Mouse (Mus musculus) adrenal gland, postnatal 4 days (tissue): ENCODE results near the gene Ss18l2. TPM values are rescaled to one million over a fixed set of nuclear protein-coding genes. Genes with fewer than 3 reads are reported as not detected.
A peak's percentile ranks its signal among the peaks of the same experiment; 100 is the strongest.

Experiments
- DNase-seq, 2 experiments: peaks; one replicate each; pipeline ENCODE4 v3.0.0; 2021 to 2022; ENCODE audit warnings: low spot score in 2 of 2, mixed read lengths in 2 of 2
- long read RNA-seq, 2 experiments: library from polyadenylated mRNA; stranded (forward); transcript quantifications; one replicate each; pipeline ENCODE4 v2.0.0; 2021
- total RNA-seq, 2 experiments: library from RNA; stranded (reverse); gene quantifications; 2 replicates each; pipeline ENCODE4 v1.2.3; 2021

The Ss18l2 gene
- total RNA-seq, result 10 to 100 TPM; 52.6 to 52.8 TPM
- long read RNA-seq, experiment 1, transcript Ss18l2-201 (3 exons, 577 nt), result minor isoform, 24 of 74 reads
- long read RNA-seq, experiment 1, transcript Ss18l2-207 (1 exons, 2,354 nt), result minor isoform, 22 of 74 reads
- long read RNA-seq, experiment 1, transcript Ss18l2-203 (2 exons, 1,175 nt), result major isoform, 28 of 74 reads
- long read RNA-seq, experiment 1, partial matches to known transcripts, result 0 of 74 reads
- long read RNA-seq, experiment 1, other reads (novel, unspliced or antisense), result 0 of 74 reads
- long read RNA-seq, experiment 2, transcript Ss18l2-201 (3 exons, 577 nt), result minor isoform, 17 of 51 reads
- long read RNA-seq, experiment 2, transcript Ss18l2-207 (1 exons, 2,354 nt), result major isoform, 19 of 51 reads
- long read RNA-seq, experiment 2, transcript Ss18l2-203 (2 exons, 1,175 nt), result minor isoform, 13 of 51 reads
- long read RNA-seq, experiment 2, partial matches to known transcripts, result 0 of 51 reads
- long read RNA-seq, experiment 2, other reads (novel, unspliced or antisense), result 1 of 51 reads

DNA sequence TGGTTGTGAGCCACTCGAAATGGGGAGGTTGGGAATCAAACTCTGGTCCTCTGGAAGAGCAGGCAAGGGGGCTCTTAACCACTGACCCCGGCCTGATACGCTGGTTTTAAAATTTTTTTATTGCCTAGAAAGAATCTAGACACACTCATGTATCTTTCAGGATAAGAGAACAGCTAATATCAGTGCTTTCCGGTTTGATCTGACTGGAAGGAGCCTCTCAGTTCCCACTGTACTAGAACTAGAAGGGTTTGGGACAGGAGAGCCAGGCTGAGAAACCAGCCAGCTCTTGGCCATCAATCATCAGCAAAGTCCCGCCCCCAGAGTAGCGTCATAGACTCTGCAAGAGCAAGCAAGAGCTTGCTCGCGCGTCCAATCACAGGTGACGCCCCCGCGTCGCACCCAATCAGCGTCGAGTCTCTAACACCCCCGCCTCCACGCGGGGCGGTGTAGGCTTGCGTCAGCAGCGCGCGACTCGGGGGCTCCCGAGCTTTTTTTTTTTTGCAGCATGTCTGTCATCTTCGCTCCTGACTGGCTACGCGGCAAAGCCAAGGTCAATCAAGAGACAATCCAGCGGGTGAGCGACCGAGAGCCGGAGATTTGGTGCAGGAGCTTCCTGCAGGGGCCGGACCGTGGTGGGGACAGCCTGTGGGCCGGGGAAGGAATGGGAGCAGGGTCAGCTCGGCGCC lies at the start of gene Ss18l2:
Ss18l2 (plus strand) TSS at position 432 of the 686 bp plus-strand sequence.
- DNase-seq, result peak; percentile 74 to 92

DNA sequence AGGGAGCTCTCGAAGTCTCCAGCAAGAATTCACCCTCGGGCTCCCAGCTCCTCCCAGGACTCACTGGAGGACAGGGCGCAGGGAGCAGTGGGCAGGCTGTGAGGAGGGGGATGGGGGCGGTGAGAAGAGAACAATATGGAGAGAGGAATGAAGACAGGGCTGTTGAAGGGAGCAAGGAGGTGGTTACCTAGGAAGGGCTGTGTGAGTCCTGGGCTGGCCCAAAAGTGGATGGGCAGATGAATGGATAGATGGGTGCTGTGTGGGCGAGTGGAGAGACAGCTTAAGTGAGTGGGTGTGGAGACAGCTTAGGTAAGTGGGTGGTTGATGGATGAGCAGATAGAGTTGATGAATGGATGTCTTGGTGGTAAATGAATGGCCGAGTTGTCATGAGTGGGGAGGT lies 46.7 kb upstream of the Ss18l2 start:
- DNase-seq, result no peak

DNA sequence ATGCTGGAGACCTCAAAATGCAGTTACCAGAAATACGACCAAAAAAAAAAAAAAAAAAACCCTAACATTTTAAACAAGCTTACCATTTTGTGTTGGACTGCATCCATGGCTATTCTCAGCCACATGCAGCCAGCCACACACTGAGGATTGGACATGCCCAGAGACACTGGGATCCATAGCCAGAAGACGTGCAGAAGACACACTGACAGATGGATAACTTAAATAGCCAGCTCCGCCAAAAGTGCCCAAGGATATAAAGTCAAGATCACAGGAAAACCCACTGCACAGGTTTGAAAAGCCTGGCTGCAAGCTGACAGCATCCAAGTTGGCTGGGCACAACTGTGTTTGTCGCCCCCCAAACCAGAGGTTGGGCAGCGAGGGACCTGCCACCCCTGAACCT lies 46.0 kb upstream of the Ss18l2 start:
- no peak for DNase-seq

DNA sequence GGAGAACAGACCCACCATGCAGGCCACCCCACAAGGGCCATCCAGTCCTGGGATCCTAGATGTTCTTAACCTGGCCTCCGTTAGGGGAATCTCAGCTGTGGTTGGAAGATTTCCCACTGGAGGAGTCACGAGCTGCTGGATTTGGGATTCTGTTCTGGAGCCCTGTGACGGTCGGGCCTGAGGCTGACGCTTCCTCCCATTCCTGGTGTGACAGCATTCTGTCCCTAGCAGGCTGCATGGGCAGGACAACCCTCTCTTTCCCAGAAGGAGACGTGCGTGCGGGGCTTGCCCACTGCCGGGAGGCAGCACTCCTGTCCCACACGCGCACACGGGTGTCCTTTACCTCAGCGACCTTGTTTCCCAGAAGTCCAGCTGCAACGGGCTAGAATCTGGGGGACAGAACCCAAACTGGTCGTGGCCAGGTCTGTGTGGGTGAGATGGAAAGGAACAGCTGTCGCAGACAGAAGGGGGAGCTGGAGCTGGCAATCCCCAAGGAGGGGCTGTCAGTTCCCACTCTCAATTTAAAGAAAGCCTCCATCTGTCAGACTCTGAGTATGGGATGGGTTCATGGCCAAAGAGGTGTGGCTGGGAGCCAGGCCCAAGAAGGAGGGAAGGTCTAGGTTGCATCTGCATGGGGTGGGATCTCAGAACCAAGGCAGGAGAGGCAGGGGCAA lies 43.0 kb upstream of the Ss18l2 start:
- no peak for DNase-seq

DNA sequence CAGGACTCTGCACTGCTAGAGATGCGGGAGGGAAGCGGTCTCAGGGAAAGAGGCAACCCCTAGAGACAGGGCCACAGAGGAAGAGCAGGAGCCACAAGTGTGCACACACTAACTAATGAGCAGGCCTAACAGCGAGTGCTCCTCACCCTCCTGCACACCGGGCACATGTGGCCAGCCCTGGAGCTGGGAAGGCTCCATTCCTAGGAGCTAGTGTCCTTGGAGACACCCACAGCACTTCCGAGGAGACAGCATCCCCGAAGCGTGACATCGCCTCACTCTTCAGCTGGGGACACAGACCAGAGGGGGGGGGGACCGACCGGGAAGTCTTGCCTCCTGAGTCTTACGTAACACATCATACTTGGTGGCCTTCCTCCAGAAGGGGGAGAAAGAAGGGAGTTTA lies 42.3 kb upstream of the Ss18l2 start:
- no peak for DNase-seq

DNA sequence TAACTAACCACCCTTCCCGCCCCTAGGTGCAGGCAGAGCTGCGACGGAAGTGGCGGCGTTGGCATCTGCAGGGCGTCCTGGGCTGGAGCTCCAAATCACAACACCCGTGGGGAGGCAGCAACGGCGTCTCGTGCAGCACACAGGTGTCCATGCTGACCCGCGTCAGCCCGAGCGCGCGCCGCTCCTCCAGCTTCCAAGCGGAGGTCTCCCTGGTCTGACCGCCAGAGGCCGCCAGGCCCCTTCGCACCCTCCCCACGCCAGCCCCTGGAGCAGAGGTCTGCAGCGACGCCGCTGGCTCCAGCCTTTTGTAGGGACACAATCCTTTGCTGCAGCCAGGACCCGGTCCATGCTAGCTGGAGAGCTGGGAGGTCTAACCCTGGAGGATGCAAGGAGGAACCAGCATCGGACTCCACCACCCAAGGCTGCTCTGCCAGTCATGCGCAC lies 40.8 kb upstream of the Ss18l2 start:
- DNase-seq, result peak; percentile 22 to 28

DNA sequence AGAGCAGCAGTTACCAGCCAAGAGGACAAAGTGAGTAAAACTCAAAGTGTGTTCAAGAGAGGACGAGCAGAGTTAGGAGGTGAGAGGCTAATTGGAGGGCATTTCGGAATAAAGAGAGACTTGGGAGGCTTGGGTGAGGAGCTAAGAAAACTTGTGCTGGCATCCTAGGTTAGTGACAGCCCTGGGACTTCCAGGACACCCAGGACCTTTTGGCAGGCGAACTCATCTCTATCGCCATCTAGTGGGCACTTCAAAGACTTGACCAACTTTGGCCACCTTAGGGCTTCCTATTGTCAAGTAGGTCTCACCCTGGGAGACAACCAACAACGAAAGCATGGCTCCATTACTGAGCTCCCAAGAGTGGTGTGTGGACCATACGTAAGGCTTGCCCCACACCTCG lies 38.8 kb upstream of the Ss18l2 start:
- no peak for DNase-seq

DNA sequence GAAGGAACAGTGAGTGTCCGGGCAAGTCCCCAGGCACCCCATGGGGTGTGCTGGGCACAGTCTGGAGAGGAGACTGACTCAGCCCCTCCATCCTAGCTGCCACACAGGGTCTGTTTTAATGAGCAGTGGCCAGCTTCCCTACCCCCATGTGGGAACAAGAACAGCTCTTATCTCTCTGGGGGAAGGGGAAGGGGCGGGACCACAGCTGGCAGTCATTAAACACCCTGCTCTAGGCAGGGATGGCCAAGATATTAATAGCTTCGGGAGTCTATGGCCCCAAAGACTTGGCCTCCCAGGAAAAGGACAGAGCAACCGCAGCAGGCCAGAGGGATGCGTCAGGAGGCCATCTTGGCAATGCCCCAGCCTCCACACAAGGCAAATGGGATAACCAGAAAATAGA lies 37.8 kb upstream of the Ss18l2 start:
- no peak for DNase-seq

DNA sequence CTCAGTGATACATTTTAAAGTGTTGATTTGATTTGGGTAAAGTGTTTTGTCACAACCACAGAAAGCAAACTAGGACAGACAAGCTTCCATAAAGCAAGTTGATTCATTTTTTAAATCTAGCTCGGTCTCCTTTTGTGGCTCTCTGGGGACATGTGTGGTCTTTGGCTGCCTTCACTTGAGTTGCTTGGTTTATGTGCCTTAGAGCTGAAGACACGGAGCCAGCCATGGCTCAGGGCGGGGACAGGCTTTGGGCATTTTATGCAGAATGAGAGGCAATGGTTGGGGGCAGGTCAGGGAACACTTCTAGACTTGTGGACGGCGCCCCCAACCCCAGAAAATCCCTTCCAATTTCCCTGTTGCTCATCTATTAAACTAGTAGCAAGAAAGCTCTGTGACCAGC lies 36.4 kb upstream of the Ss18l2 start:
- DNase-seq, result no peak

DNA sequence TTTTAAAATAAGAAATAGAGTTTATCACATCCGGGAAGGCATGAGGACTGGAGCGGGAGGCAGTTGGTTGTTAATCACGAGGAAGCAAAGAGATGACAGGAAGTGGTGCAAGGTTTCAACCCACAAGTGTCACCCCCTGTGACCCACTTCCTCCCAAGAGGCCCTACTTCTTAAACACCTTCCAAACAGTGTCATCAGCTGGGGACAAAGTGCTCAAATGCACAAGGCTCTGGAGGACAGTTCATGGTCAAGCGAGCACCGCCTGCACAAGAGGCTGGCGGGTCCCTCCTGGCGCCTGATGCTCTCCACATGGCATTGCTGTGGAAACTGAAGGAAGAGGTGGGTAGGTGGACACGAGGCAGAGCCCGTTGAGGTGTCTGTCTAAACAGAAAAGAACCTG lies 35.1 kb upstream of the Ss18l2 start:
- no peak for DNase-seq

DNA sequence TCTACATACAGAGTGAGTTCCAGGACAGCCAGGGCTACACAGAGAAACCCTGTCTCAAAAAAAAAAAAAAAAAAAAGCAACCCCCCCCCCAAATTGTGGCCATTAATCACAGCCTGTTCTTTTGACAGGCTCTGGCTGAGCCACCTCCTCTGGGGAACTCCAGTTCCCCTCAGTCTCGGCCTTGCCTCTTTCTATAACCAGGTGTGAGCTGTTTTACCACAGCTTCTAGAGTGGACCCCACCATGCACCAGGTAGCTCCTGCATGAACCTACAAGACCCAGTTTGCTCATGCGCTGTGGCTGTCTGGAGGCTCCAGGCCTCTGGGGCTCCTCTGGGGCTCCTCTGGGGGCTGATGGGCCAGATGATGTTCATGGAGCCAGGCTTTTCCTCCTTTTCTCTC lies 34.6 kb upstream of the Ss18l2 start:
- DNase-seq, result no peak

DNA sequence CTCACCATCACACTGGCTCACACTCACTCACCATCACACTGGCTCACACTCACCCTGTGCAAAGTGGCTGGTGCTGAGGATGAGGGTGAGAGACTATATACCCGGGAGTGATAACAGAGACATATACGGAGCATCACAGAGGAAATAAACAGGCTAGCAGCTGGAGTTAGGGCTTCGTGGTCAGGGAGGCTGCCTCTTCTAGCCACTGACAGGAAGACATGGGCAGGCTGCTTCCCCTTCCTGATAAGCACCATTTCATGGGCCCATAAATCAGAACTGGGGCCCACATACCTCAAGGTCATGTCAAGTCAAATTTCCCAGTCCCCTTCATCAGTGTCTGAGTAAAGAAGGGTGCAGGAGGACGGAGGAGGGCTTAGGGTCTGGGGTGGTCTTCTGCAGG lies 33.1 kb upstream of the Ss18l2 start:
- DNase-seq, result no peak

DNA sequence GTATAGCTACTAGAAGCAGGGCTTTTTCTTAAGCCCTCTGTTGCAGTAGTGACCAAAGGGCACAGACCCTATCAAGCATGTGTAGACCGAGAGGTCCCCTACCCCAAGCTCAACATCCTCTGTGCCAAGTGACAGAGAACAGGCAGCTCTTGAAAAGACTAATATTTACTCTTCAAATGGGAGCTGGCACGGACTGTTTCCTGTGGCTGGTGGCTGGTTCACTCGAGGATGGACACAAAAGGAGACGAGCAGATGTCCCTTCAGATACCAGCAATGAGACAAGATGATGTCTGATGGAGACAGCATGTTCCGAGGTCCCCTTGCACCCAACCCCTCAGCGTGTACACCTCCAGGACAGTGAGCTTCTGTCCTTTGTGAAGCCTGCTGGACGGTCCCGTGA lies 32.7 kb upstream of the Ss18l2 start:
- DNase-seq, result no peak

DNA sequence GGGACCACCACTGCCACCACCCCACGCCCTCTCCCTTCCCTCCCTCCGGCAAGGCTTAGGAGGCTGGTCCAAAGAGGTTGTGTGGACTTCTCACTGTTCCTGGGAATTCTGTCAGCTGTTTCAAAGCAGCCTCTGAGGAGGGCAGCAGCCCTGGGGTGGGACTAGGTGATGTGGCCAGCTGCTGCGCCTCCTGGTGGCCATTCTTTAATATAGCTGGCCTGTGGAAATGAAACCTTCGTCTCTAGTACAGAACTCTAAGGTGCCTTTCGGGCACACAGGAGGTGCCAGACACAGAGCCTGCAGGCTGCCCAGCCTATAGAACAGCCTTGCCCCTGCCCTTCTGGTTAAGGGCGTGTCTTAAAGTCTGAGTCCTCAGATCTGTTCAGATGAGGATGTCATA lies 30.6 kb upstream of the Ss18l2 start:
- DNase-seq, result peak in 1 of 2 experiments; percentile 24

DNA sequence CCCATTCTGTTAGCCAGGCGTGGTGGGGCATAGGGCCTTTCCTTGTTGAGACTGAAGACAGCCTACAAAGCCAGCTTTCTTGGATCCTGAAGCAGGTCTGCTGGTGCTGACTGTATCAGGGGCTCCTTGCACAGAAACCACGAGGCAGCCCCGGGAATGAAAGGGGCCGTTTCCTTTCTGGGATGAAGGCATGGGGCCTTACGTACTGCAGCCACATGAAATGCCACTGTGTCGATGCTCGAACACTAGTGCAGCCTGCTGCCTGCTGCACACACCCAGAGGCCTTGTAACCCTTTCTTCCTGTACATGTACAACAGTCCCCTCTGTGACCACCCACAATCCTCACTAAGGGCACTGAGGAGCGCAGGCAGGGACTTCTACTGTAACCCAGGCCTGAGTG lies 28.9 kb upstream of the Ss18l2 start:
- no peak for DNase-seq

DNA sequence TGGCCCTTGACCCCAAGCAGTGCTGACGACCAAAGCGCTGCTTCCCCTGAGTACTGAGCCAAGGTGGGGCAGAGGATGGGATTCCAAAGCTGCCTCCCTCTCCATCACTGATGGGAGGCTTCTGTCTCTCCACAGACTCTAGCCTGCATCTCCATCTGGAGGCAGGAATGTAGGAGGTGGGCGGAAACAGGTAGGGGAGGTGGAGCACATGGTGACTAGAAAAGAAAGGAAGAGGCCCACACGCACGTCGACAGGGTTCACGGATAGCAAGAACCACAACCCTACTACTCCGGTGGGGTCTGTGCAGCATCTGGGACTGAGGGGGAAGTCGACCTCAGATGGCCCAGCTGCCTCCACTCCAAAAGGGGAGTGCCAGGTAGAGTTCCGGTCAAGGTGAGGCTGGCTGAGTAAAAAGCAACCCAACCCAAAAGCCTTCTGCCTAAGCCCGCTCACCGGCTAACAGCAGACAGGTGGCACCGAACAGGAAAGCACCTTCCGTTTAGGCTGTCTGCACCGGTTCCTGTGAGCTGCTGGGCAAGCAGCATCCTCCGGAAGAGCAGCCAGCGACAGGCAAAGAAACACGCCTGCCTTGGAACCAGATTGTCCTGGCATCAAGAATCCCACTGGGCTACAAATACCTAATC lies 28.0 kb upstream of the Ss18l2 start:
- DNase-seq, result no peak

DNA sequence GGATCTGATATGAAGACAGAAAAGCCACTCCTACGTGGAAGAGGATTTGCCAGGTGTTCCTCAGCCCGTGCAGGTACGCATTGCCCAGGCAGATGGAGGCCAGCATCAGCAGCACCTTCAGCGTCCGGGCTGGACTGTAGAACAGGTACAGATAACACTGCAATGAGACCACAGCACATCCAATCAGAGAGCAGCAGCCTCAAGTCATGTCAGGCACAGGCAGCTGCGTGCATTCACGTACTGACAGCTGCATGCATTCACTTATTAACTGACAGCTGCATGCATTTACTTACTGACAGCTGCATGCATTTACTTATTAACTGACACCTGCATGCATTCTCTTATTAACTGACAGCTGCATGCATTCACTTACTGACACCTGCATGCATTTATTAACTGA lies 25.4 kb upstream of the Ss18l2 start:
- DNase-seq, result no peak

DNA sequence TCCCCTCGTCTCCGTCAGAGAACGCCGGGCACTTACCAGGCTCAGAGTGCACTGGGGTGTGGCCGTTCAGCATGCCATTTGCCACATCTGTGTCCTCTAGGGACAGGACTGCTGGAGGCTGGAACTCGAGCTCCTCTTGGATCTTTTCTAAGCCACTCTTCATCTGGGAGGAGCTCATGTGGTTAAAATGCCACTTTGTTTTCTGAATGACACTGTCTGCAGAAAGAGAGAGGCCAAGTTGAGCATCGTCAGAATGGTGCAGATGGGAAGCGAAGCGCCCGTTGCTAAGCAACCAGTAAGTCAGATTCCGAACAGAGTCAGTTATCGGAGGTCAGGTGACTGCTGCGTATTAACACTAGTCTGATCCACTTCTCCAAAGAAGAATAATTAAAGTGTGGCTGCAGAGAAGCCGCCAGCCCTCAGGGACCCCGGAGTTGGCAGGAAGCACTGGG lies 19.9 kb upstream of the Ss18l2 start:
- no peak for DNase-seq

DNA sequence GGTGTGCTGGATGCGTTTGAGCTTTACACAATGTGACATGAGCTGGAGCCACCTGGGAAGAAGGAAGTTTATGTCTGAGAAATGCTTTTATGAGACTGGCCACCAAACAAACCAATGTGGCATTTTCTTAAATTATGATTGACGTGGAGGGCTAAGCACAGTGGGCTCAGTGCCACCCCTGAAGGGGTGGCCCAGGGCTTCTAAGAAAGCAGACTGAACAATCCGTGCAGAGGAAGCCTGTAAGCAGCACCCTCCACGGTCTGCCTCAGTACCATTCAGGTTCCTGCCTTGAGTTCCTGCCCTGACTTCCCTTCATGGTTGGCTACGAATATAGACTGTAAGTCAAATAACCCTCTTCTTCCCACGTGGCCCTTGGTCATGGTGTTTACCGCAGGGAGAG lies 19.4 kb upstream of the Ss18l2 start:
- DNase-seq, result no peak

DNA sequence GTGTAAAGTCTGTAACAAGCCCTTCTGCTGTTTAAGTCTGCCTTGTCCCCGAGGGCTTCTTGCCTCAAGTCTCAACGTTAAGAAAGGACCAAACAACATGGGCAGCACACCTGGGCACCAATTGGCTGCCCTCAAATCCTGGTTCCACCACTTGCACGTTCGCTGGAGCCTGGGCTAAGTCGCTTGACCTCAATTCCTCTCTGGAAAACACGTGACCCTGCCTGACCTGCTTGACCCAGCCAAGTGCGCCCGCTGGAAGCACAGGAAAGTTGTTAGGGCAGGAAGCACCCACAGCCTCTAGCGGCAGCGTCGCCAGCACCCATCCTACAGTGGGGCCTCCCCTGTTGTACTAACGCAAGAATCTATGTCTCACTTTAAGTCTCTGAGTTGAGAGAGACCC lies 15.4 kb upstream of the Ss18l2 start:
- DNase-seq, result no peak

DNA sequence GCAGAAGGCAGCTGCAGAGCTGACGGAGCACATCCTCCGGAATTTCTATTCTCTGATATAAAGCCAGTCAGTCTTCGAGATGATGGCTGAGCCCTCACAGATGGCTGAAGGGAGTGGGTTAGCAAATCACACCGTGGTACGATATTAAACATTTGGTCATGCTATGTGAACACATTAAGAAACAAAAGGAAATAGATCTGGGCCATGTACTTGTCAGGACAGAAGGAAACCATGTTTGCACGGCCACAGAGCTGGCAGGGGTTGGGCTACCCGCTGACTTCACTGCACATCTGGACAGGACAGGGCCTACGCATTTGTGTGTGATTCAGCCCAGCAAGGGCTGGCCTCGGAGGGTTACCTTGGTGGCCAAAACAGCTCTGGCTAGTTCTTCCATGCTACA lies 13.5 kb upstream of the Ss18l2 start:
- no peak for DNase-seq
